Comparison of ENCODE assay signal across 10 mouse cellular contexts in genomic region chr17:25565244-25565643, GRCm38 (mm10). TPM values are rescaled to one million over a fixed set of nuclear protein-coding genes. Genes with fewer than 3 reads are reported as not detected.
A peak's percentile ranks its signal among the peaks of the same experiment; 100 is the strongest.
DNase-seq lines count a peak whose midpoint lies in the region; ATAC-seq and TF ChIP-seq lines count a peak whose summit lies in the region.
"Had no signal": no experiment of that assay in that cellular context is flagged by ENCODE, and none has a peak within 500 bp of the region (broad histone marks: within the 10 kb centered on the region; RNA-seq: fewer than 3 reads in every experiment).

No protein-coding gene starts in this region.

- no peak for DNase-seq in heart, adult 8-10 months (ENCODE audit: low spot score)
- DNase-seq in adrenal gland, adult (ENCODE audit: inconsistent age in 2 of 2, low spot score in 1 of 2), result no peak
- no peak for DNase-seq in urinary bladder, adult 2 months (ENCODE audit: low spot score)
- DNase-seq in urinary bladder, postnatal 4 days (ENCODE audit: low spot score in 2 of 2), result no peak

- H3K4me1 ChIP-seq in heart, embryonic 11.5 days (ENCODE audit: control insufficient read depth, insufficient read depth, low read length), result peaks cover 21% of the 10 kb centered on the region
- peaks cover 4% of the 10 kb centered on the region; the same call in 1 of the 2 replicates for H3K4me1 ChIP-seq in cortical plate, adult 2 months (ENCODE audit: control insufficient read depth, insufficient read depth, low read length)
- H3K4me1 ChIP-seq in hindbrain, embryonic 16.5 days (ENCODE audit: control insufficient read depth, insufficient read depth, low read depth, low read length), result peaks cover 12% of the 10 kb centered on the region

- no peak overlapping the region for H3K4me3 ChIP-seq in heart, embryonic 11.5 days (ENCODE audit: low read depth, low read length)
- 0 out of 2 replicates have a peak overlapping the region, but pooled peaks have one; percentile 11 for H3K4me3 ChIP-seq in cortical plate, adult 2 months (ENCODE audit: insufficient read depth, low read length)
- no peak overlapping the region; the same call in 1 of the 2 replicates for H3K4me3 ChIP-seq in hindbrain, embryonic 16.5 days (ENCODE audit: low read length)
- H3K4me3 ChIP-seq in myocyte, result no peak overlapping the region
- H3K4me3 ChIP-seq: heart, embryonic 15.5 days; lung, embryonic 15.5 days had no signal

- no peaks in the 10 kb centered on the region for H3K36me3 ChIP-seq in heart, embryonic 11.5 days (ENCODE audit: control insufficient read depth, insufficient read depth, low read length)
- H3K36me3 ChIP-seq in hindbrain, embryonic 16.5 days (ENCODE audit: control insufficient read depth, insufficient read depth, low read length), result no peaks in the 10 kb centered on the region
- no peaks in the 10 kb centered on the region for H3K36me3 ChIP-seq in myocyte (ENCODE audit: control insufficient read depth, insufficient read depth)
- H3K36me3 ChIP-seq: heart, embryonic 15.5 days; lung, embryonic 15.5 days had no signal

- peaks cover 31% of the 10 kb centered on the region for H3K27me3 ChIP-seq in heart, embryonic 11.5 days (ENCODE audit: control insufficient read depth, insufficient read depth, low read length)
- H3K27me3 ChIP-seq in hindbrain, embryonic 16.5 days (replicated peaks; ENCODE audit: control insufficient read depth, insufficient read depth, low read length), result peaks cover 6% of the 10 kb centered on the region
- peaks cover 4% of the 10 kb centered on the region for H3K27me3 ChIP-seq in myocyte (ENCODE audit: control insufficient read depth, insufficient read depth, insufficient read length)

- no peaks in the 10 kb centered on the region for H3K9me3 ChIP-seq in heart, embryonic 11.5 days (replicated peaks; ENCODE audit: control insufficient read depth, low read length)
- H3K9me3 ChIP-seq in hindbrain, embryonic 16.5 days (ENCODE audit: control insufficient read depth, low read length), result no peaks in the 10 kb centered on the region
- H3K9me3 ChIP-seq: heart, embryonic 15.5 days; lung, embryonic 15.5 days had no signal

- peak overlapping the region; percentile 24; the same call in 1 of the 2 replicates for H3K4me2 ChIP-seq in heart, embryonic 11.5 days
- peak overlapping the region; percentile 43 for H3K4me2 ChIP-seq in hindbrain, embryonic 16.5 days (ENCODE audit: low read length)
- peak overlapping the region; percentile 4 for H3K4me2 ChIP-seq in myocyte (ENCODE audit: low read depth)
- H3K4me2 ChIP-seq: heart, embryonic 15.5 days; lung, embryonic 15.5 days had no signal

- H3K79me2 ChIP-seq in myocyte (ENCODE audit: control insufficient read depth, insufficient read depth), result no peaks in the 10 kb centered on the region

- TF ChIP-seq POLR2A in cortical plate, adult 2 months (IDR thresholded peaks at IDR 0.05; ENCODE audit: extremely low read depth, insufficient read depth, low read length), result no peak
- TF ChIP-seq POLR2A in myocyte (IDR thresholded peaks at IDR 0.05; ENCODE audit: insufficient read length, low read depth), result no peak

- 17% methylated on average over 6 of the region's 6 CpGs for WGBS in heart, embryonic 11.5 days (ENCODE audit: insufficient replicate concordance)
- WGBS in hindbrain, embryonic 16.5 days, result 20% methylated on average over 6 of the region's 6 CpGs

- H3K27ac ChIP-seq in heart, embryonic 11.5 days (ENCODE audit: low read depth, low read length), result no peak overlapping the region
- peak overlapping the region; percentile 73 for H3K27ac ChIP-seq in cortical plate, adult 2 months (ENCODE audit: insufficient read depth, low read length)
- peak overlapping the region; percentile 76 for H3K27ac ChIP-seq in hindbrain, embryonic 16.5 days (ENCODE audit: low read depth, low read length)
- H3K27ac ChIP-seq: heart, embryonic 15.5 days; lung, embryonic 15.5 days had no signal

- H3ac ChIP-seq in myocyte (ENCODE audit: control insufficient read depth, insufficient read length), result no peak overlapping the region

- H3K9ac ChIP-seq in heart, embryonic 11.5 days (ENCODE audit: low read depth, low read length), result no peak overlapping the region
- H3K9ac ChIP-seq in hindbrain, embryonic 16.5 days (ENCODE audit: low read depth, low read length), result no peak overlapping the region; the same call in 1 of the 2 replicates
- H3K9ac ChIP-seq: heart, embryonic 15.5 days; lung, embryonic 15.5 days had no signal

- no peak for ATAC-seq in heart, embryonic 11.5 days (replicated peaks; ENCODE audit: insufficient number of reproducible peaks, low FRiP score, low TSS enrichment)
- peak; percentile 25; the same call in 1 of the 2 replicates for ATAC-seq in hindbrain, embryonic 16.5 days

- no peak for TF ChIP-seq CTCF in cortical plate, adult 2 months (IDR thresholded peaks at IDR 0.05; ENCODE audit: extremely low read depth, insufficient read depth, low read length)

TF ChIP-seq in myocyte, 11 proteins besides CTCF, POLR2A, EP300 and RAD21:
- no peak for TF ChIP-seq MAX (IDR thresholded peaks at IDR 0.05; ENCODE audit: low read depth)
- TF ChIP-seq MYOG (IDR thresholded peaks at IDR 0.05; ENCODE audit: control insufficient read depth in 1 of 3, insufficient read depth in 1 of 3, insufficient read length in 2 of 3, low read depth in 2 of 3), result no peak
- TF ChIP-seq REST (IDR thresholded peaks at IDR 0.05; ENCODE audit: insufficient read depth, insufficient read length), result no peak
- TF ChIP-seq CEBPB (IDR thresholded peaks at IDR 0.05; ENCODE audit: insufficient read depth, poor library complexity, severe bottlenecking), result no peak
- no peak for TF ChIP-seq TCF3 (IDR thresholded peaks at IDR 0.05; ENCODE audit: insufficient read length, low read depth)
- TF ChIP-seq SRF (IDR thresholded peaks at IDR 0.05; ENCODE audit: control insufficient read depth, insufficient read length, low read depth), result no peak
- no peak for TF ChIP-seq USF1 (IDR thresholded peaks at IDR 0.05; ENCODE audit: low read depth)
- no peak for TF ChIP-seq MYOD1 (IDR thresholded peaks at IDR 0.05; ENCODE audit: control insufficient read depth in 1 of 3, insufficient read length in 2 of 3, low read depth in 2 of 3)
- no peak for TF ChIP-seq TCF12 (IDR thresholded peaks at IDR 0.05; ENCODE audit: insufficient read depth, poor library complexity, severe bottlenecking)
- TF ChIP-seq POLR2AphosphoS2 (IDR thresholded peaks at IDR 0.05; ENCODE audit: insufficient read length, low read depth), result no peak
- TF ChIP-seq E2F4 (IDR thresholded peaks at IDR 0.05; ENCODE audit: insufficient read depth), result no peak

RNA-seq across cellular contexts. Expression of gene Sox8, which starts 5.2 kb away (rescaled TPM):
- 2.0 and 2.9 TPM in 2 replicates for polyA plus RNA-seq in heart, embryonic 11.5 days (2014; fragmentation: Nextera tagmentation; extraction: Ambion mirVana)
- total RNA-seq in heart, adult 8-10 months (2022), result under 1 TPM; 0.24 to 0.37 (median 0.32) TPM
- 42.5 and 51.6 TPM in 2 replicates for polyA plus RNA-seq in cortical plate, adult 2 months (2012; rRNA removed)
- 24.2 and 25.1 TPM in 2 replicates for polyA plus RNA-seq in hindbrain, embryonic 16.5 days (2015; fragmentation: Nextera tagmentation; extraction: Ambion mirVana)
- polyA plus RNA-seq in myocyte (2012; fragmentation: generic; extraction: Trizol), result 14.3 TPM
- 1.2 and 1.5 TPM in 2 replicates for polyA plus RNA-seq in urinary bladder, adult 2 months (2012; rRNA removed)

RNA-seq across cellular contexts. Expression of gene Lmf1, which starts 13.6 kb away (rescaled TPM):
- 32.8 and 34.9 TPM in 2 replicates for polyA plus RNA-seq in heart, embryonic 11.5 days (2014; fragmentation: Nextera tagmentation; extraction: Ambion mirVana)
- total RNA-seq in heart, adult 8-10 months (2022), result 10 to 100 TPM; 30.7 to 34.2 (median 33.8) TPM
- 17.2 and 17.9 TPM in 2 replicates for polyA plus RNA-seq in cortical plate, adult 2 months (2012; rRNA removed)
- 27.7 and 28.2 TPM in 2 replicates for polyA plus RNA-seq in hindbrain, embryonic 16.5 days (2015; fragmentation: Nextera tagmentation; extraction: Ambion mirVana)
- 36.3 TPM for polyA plus RNA-seq in myocyte (2012; fragmentation: generic; extraction: Trizol)
- polyA plus RNA-seq in urinary bladder, adult 2 months (2012; rRNA removed), result 12.5 and 16.6 TPM in 2 replicates
